Mouse (Mus musculus) embryonic fibroblast, embryonic 13.5 days (primary cell): ENCODE data around the gene Zxdc. TPM values are rescaled to one million over a fixed set of nuclear protein-coding genes. Genes with fewer than 3 reads are reported as not detected.

Experiments used
- H3K27ac ChIP-seq: 2 replicates; pipeline ENCODE4 v1.5.1; 2012; ENCODE audit warnings: low read length, control low read depth, inconsistent platforms; ENCODE audit not compliant: insufficient read depth
- H3K4me1 ChIP-seq: 2 replicates; pipeline ENCODE4 v1.6.1; 2011; ENCODE audit warnings: low read length; ENCODE audit not compliant: control insufficient read depth, insufficient read depth
- H3K4me3 ChIP-seq: 2 replicates; pipeline ENCODE4 v1.5.1; 2011; ENCODE audit warnings: mild to moderate bottlenecking, control low read depth, low read length; ENCODE audit not compliant: insufficient read depth
- CTCF ChIP-seq: IDR thresholded peaks from 2 replicates; pipeline ENCODE4 v1.5.1; 2011; ENCODE audit warnings: mild to moderate bottlenecking, control low read depth, low read length, moderate library complexity, borderline replicate concordance; ENCODE audit not compliant: insufficient read depth
- POLR2A ChIP-seq: IDR thresholded peaks from 2 replicates; pipeline ENCODE4 v1.6.1; 2011; ENCODE audit warnings: low read depth, mild to moderate bottlenecking, control low read depth, low read length, moderate library complexity
- polyA plus RNA-seq: library from polyadenylated mRNA; stranded (reverse); fragments of >200 nt; gene quantifications from 2 replicates; pipeline ENCODE4 v1.2.4, GENCODE M21; 2011; ENCODE audit warnings: low read depth; ENCODE audit not compliant: missing spikeins, insufficient read length

The Zxdc gene
- polyA plus RNA-seq, 1 experiment = 14.7 TPM

DNA sequence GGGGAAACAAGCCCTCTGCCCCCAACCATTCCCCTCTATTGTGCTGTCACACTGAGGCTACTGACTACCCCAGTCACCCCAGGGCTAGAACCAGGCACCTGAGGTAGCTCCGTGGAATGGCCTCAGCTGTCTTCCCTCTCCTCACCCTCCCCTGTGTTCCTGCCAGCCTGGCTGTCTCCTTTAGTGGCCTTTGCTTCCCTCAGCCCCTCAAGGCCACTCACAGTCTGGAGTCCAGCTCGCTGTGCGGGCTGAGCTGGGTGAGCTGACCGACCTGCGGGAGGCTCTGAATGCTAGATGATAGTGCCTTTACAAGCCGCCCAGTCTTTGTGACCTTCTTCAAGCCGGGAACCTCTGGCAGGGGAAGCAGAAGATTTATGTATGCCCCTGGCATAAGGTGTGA is 42.6 kb downstream of the Zxdc start:
- Histone ChIP-seq H3K4me3 (no peak overlapping the region), H3K27ac (no peak overlapping the region), H3K4me1 (no peaks in the 10 kb centered on the region)
- TF ChIP-seq POLR2A (no peak), CTCF (no peak)

DNA sequence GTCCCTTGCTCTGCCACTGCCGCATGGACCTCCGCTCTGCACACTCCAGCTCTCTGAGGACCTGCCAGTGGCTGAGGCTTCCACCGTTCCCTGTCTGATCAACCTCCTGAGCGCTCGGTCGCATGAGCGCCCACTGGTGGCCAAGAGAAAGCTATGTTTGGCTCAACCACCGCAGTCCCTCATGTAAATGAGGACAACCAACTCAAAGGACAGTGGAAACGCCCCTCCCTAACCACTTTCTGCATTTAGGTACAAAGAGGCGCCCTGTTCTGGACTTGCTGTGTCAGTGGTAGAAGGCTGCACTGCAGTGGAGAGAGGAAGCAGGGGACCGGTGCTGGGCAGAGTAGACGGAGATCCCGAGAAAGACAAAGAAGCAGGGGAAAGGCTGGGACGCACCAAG is 53.3 kb downstream of the Zxdc start:
- TF ChIP-seq CTCF (peak; percentile 70; the same call in 1 of the 2 replicates), POLR2A (no peak)
- Histone ChIP-seq H3K27ac (no peak overlapping the region), H3K4me3 (no peak overlapping the region), H3K4me1 (peaks cover 10% of the 10 kb centered on the region; the same call in 1 of the 2 replicates)

DNA sequence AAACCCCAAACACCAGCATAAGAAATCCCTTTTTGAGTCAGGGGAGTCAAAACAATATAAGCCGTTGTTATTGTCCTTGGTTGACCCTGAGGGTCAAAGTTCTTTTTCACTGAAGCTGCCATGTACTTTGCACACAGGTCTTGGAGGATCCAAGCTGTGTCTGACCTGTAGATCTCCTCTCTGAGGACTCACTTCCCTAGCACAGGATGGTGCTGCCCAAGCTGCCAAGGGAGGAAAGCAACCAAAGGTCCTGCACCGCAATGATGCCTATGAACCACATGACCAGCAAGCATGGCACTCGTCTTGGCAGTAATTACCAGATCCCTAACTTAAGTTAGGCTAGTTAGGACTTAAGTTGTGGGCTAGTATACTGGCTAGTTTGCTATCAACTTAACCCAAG is 56.1 kb downstream of the Zxdc start:
- Histone ChIP-seq H3K4me1 (peaks cover 13% of the 10 kb centered on the region; the same call in 1 of the 2 replicates), H3K27ac (no peak overlapping the region; the same call in 1 of the 2 replicates)

DNA sequence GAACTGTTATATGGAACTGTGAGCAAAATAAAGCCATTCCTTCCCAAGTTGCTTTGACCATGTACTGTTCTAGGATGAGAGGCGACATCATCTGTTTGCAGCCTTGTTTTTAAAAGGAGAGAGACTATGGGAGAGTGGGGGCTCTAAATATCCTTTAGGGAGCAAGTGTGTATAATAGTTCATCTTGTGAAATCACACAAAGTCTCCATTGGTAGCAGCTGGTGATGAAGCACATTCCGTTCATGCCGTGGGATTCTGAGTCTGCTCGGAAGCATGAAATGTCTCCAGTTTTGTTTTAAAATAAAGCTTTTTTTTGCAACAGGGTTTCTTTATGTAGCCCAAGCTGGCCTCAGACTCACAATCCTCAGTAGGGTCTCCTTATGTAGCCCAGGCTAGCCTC is 56.7 kb downstream of the Zxdc start:
- Histone ChIP-seq H3K4me1 (peaks cover 13% of the 10 kb centered on the region; the same call in 1 of the 2 replicates), H3K4me3 (no peak overlapping the region), H3K27ac (peak overlapping the region; percentile 82)
- no peak for TF ChIP-seq POLR2A
- no peak for TF ChIP-seq CTCF

More for the DNA sequence above, 56.1 kb downstream of the Zxdc start:
- TF ChIP-seq CTCF = no peak
- no peak overlapping the region for H3K4me3 ChIP-seq

DNA sequence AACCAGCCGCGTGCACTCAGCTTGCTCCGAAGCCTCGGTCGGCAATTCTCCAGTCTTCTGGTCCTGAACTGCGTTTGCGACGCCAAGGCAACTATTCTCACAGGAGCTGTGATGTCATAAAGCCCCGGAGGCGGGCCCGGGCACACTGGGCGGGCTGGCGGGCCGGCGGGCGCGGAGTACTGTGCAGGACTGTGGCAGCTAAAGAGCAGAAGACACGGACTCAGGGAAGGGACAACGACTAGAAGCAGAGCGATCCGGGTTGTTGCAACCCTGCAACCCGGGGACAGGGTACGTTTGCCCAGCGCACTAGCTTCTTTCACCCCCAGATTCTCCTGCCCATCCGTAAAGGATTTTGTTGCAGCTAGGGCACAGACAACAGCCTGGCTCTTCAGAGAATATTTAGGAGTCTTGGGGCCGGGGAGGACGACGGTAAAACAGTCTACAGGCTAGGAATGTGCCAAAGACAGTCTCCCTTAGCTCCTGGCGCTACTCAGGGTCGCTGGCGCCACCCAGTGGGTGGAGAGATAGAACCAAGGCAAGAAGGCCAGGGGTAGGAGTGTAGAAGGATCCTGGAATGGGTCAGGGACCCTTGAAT is 59.2 kb downstream of the Zxdc start, which contains the start of gene Cfap100:
TSS of gene Cfap100 (minus strand) at position 418 of the 595 bp plus-strand sequence.
- peak; percentile 47 for TF ChIP-seq POLR2A
- TF ChIP-seq CTCF = peak; percentile 81
- Histone ChIP-seq H3K4me1 (peaks cover 13% of the 10 kb centered on the region; the same call in 1 of the 2 replicates), H3K27ac (no peak within 1 kb of the TSS), H3K4me3 (peak within 1 kb of the TSS; percentile 44)

DNA sequence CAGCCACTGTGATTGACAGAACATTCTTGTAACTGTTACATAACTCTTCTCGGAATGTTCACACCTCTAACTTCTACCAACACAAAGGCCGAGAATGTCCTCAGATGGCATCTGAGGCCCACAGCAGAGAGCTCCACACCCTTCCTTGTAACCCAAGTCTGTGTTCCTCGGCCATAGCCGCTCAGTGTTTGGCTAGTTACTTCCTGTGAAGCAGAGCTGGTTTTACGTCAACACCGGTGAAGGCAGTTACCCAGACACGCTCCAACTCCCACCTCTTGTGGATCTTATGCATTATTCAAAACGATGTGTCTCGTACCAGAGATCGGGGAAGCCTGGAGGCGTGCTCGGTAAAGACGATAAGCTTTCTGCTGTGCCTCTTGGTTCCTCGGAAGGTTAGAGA is 60.6 kb downstream of the Zxdc start:
- Histone ChIP-seq H3K4me1 (peaks cover 13% of the 10 kb centered on the region; the same call in 1 of the 2 replicates), H3K27ac (no peak overlapping the region), H3K4me3 (no peak overlapping the region)
- TF ChIP-seq CTCF = no peak
- no peak for TF ChIP-seq POLR2A

DNA sequence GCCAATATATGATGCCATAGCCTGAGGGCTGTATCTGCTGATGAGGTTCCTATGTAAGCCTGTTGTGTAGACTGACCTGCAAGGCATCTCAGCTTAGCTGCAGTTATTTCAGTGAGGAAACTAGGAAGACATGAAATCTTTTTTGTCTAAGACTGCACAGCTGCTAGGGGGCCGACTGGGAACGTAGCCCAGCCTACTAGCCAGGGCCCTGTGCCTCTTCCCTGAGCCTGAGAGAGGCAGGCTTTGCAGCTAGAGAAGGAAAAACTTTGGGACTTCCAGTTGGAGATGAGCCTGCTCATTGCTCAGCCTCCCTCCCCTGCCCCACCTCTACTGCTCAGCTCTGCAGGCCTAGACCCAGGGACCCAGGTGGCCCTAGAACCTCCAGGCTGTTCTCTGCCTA is 62.2 kb downstream of the Zxdc start:
- no peak overlapping the region for H3K27ac ChIP-seq
- TF ChIP-seq POLR2A = no peak
- no peak for TF ChIP-seq CTCF
- H3K4me1 ChIP-seq = peaks cover 8% of the 10 kb centered on the region; the same call in 1 of the 2 replicates
- H3K4me3 ChIP-seq = no peak overlapping the region

DNA sequence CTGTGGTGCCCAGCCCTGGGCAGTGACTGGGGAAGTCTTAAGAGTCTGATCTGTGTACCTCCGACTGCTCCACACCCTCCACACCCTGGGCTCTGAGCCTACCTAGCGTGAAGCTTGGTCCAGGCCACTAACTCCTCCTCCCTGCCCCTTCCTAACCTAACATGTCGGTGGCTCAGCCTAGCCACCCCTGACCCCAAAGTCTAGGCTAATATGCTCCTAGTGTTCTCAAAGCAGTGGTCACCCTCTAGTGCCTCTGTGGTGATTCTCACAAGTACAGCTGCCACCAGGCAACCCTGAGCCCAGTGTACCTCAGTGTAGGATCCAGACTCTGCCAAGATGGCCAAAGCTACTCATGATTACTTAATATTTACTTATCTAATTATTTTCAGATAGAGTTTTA is 65.4 kb downstream of the Zxdc start:
- H3K27ac ChIP-seq = no peak overlapping the region
- no peak overlapping the region for H3K4me3 ChIP-seq
- no peaks in the 10 kb centered on the region for H3K4me1 ChIP-seq
- no peak for TF ChIP-seq POLR2A
- TF ChIP-seq CTCF = no peak

DNA sequence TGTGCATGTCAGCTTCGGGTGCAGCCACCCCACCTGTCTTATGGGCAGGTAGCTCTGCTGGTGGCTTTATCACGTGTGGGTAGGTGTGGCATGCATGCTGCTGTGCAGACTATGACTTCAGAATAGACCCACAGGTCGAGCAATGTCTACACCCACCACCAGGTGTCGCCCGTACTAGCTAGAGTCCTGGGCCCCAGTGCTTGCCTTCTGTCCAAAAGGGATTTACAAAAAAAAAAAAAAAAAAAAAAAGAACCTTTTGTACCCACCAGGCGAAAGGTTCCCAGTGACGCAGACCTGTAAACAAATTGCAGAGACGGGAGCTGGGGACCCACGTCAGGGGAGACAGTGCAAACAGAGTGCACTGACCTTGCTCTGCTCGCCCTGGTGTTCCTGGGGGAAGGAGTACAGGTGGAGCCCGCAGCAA is 65.9 kb downstream of the Zxdc start:
- TF ChIP-seq POLR2A (no peak), CTCF (peak; percentile 78; the same call in 1 of the 2 replicates)
- no peak overlapping the region for H3K4me3 ChIP-seq
- no peak overlapping the region for H3K27ac ChIP-seq
- H3K4me1 ChIP-seq = no peaks in the 10 kb centered on the region

DNA sequence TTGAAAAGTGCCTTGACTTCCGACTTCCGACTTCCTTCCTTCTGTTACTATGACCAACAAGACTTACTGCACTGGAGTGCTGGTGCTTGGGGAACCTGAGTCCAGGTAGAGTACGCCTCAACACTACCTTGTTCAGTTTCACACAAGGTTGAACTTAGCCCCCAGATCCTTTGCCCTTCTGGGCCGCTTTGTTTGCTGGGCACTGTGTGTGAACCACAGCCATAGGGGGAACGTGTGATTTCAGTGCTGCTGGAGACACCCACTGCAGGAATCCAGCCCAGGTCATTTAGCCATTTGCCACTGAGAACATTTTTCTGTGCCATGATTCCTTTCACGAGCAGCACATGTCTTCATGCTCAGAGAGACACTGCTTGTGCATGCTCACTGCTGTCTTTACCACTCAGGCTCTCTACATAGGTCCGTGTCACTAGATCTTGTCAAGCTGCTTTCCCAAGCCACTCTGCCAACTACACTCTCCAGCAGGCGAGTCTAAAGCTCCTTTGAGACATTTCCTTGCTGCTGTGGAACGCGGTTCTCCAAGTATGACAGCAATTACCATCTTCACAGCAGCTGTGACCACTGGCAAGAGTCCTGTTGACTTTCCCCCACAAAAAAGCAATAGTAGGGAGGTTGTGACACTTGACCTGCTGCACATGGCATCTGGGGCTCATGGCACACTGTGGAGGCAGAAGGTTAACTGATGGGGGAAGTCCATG is 67.1 kb downstream of the Zxdc start:
- TF ChIP-seq CTCF (no peak), POLR2A (no peak)
- H3K4me3 ChIP-seq = no peak overlapping the region
- H3K4me1 ChIP-seq = no peaks in the 10 kb centered on the region
- no peak overlapping the region for H3K27ac ChIP-seq
